Mouse (Mus musculus) lung, embryonic 15.5 days (tissue): ENCODE results near the gene Map3k20. TPM values are rescaled to one million over a fixed set of nuclear protein-coding genes. Genes with fewer than 3 reads are reported as not detected.

Experiments used
- ATAC-seq: fragments of 200-750 bp; cut with Nextera tagmentation; 2 replicates; pipeline ENCODE4 v1.8.0; 2017; ENCODE audit warnings: moderate number of reproducible peaks, borderline replicate concordance; ENCODE audit not compliant: low FRiP score, low TSS enrichment; ENCODE audit errors: extremely low read depth
- H3K27ac ChIP-seq: fragments of 300-500 bp; sonication (generic); 2 replicates; pipeline ENCODE4 v1.5.1; 2015; ENCODE audit warnings: moderate library complexity, mild to moderate bottlenecking, inconsistent platforms
- H3K27me3 ChIP-seq: fragments of 300-500 bp; sonication (generic); 2 replicates; pipeline ENCODE4 v1.6.1; 2015; ENCODE audit warnings: inconsistent platforms
- H3K36me3 ChIP-seq: fragments of 300-500 bp; sonication (generic); 2 replicates; pipeline ENCODE4 v1.6.1; 2015; ENCODE audit warnings: inconsistent platforms
- H3K4me1 ChIP-seq: fragments of 300-500 bp; sonication (generic); 2 replicates; pipeline ENCODE4 v1.6.1; 2015; ENCODE audit warnings: inconsistent platforms
- H3K4me2 ChIP-seq: fragments of 300-500 bp; sonication (generic); 2 replicates; pipeline ENCODE4 v1.6.1; 2015; ENCODE audit warnings: inconsistent platforms, mild to moderate bottlenecking, moderate library complexity
- H3K4me3 ChIP-seq: fragments of 300-500 bp; sonication (generic); 2 replicates; pipeline ENCODE4 v1.5.1; 2015; ENCODE audit warnings: mild to moderate bottlenecking, inconsistent platforms
- H3K9ac ChIP-seq: fragments of 300-500 bp; sonication (generic); 2 replicates; pipeline ENCODE4 v1.6.1; 2015; ENCODE audit warnings: inconsistent platforms
- H3K9me3 ChIP-seq: fragments of 300-500 bp; sonication (generic); 2 replicates; pipeline ENCODE4 v1.6.1; 2016; ENCODE audit warnings: inconsistent platforms
- WGBS: fragments of 180-500 bp; shearing (Covaris S2); methylation state at CpG from one replicate; pipeline ENCODE4 v1.1.7; 2015; 5-methylcytosine and 5-hydroxymethylcytosine counted together
- polyA plus RNA-seq: library from polyadenylated mRNA; unstranded; fragments of >200 nt; fragmentation: Nextera tagmentation; extraction: Ambion mirVana; gene quantifications from 2 replicates; pipeline ENCODE4 v1.2.1, GENCODE M21; 2015

Gene Map3k20
- polyA plus RNA-seq, 1 experiment from 2014 or later = 30.2 TPM

GRCm38 (mm10) chr2:72412266-72412665 is 126.8 kb downstream of the Map3k20 start:
- WGBS = 87% methylated on average over 4 of the region's 4 CpGs
- no peak overlapping the region for H3K4me2 ChIP-seq

GRCm38 (mm10) chr2:72415416-72415815 is 130.0 kb downstream of the Map3k20 start:
- Histone ChIP-seq H3K4me1 (peaks cover 11% of the 10 kb centered on the region), H3K9ac (no peak overlapping the region), H3K4me3 (no peak overlapping the region), H3K27ac (no peak overlapping the region), H3K4me2 (no peak overlapping the region), H3K9me3 (no peaks in the 10 kb centered on the region), H3K27me3 (no peaks in the 10 kb centered on the region), H3K36me3 (peaks cover 10% of the 10 kb centered on the region; the same call in 1 of the 2 replicates)
- WGBS = 78% methylated on average over 5 of the region's 5 CpGs
- ATAC-seq = no peak

More at GRCm38 (mm10) chr2:72412266-72412665, 126.8 kb downstream of the Map3k20 start:
- Histone ChIP-seq H3K36me3 (no peaks in the 10 kb centered on the region), H3K9me3 (no peaks in the 10 kb centered on the region), H3K4me3 (no peak overlapping the region), H3K27me3 (no peaks in the 10 kb centered on the region), H3K9ac (no peak overlapping the region), H3K27ac (no peak overlapping the region), H3K4me1 (peaks cover 13% of the 10 kb centered on the region)
- ATAC-seq = no peak

- H3K4me2 ChIP-seq = no peak overlapping the region
- 32% methylated on average over 14 of the region's 14 CpGs for WGBS
- H3K4me1 ChIP-seq = peaks cover 11% of the 10 kb centered on the region
- ATAC-seq = no peak
- peak overlapping the region; percentile 41; the same call in 1 of the 2 replicates for H3K27ac ChIP-seq
- no peak overlapping the region for H3K9ac ChIP-seq
- H3K9me3 ChIP-seq = no peaks in the 10 kb centered on the region
- H3K4me3 ChIP-seq = no peak overlapping the region
- H3K36me3 ChIP-seq = peaks cover 10% of the 10 kb centered on the region; the same call in 1 of the 2 replicates
- H3K27me3 ChIP-seq = no peaks in the 10 kb centered on the region
These were observed 131.0 kb downstream of the Map3k20 start for GRCm38 (mm10) chr2:72416095-72417080.

- Histone ChIP-seq H3K27me3 (no peaks in the 10 kb centered on the region), H3K4me1 (peaks cover 11% of the 10 kb centered on the region), H3K36me3 (peaks cover 15% of the 10 kb centered on the region; the same call in 1 of the 2 replicates), H3K9me3 (no peaks in the 10 kb centered on the region), H3K27ac (no peak overlapping the region), H3K4me3 (no peak overlapping the region), H3K4me2 (no peak overlapping the region), H3K9ac (no peak overlapping the region)
- no peak for ATAC-seq
- 69% methylated on average over 5 of the region's 5 CpGs for WGBS
These were observed 135.1 kb downstream of the Map3k20 start for GRCm38 (mm10) chr2:72420561-72420960.

DNA sequence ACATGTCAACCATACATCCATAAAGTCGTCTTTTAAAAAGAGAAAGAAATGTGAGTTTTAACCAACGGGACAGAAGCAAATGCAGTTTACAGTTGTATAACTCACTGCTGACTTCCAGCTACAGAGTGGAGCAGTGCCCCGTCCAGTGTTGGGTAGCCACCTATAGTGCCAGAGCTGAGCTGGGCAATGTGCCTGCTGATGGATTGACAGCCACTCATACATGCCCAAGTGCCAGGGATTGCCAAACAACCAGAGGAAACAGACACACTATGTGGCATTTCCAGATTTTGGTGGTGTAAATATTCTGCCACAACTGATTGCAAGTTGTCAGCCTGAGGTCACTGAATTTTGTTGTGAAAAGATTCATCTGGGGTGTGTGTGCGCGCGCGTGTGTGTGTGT is 139.2 kb downstream of the Map3k20 start:
- no peaks in the 10 kb centered on the region for H3K9me3 ChIP-seq
- H3K9ac ChIP-seq = no peak overlapping the region
- H3K36me3 ChIP-seq = peaks cover 5% of the 10 kb centered on the region; the same call in 1 of the 2 replicates
- ATAC-seq = no peak; the same call in 1 of the 2 replicates
- no peak overlapping the region for H3K4me2 ChIP-seq
- 81% methylated on average over 7 of the region's 7 CpGs for WGBS
- H3K27me3 ChIP-seq = no peaks in the 10 kb centered on the region
- no peak overlapping the region for H3K27ac ChIP-seq
- no peaks in the 10 kb centered on the region for H3K4me1 ChIP-seq
- H3K4me3 ChIP-seq = no peak overlapping the region

- H3K4me3 ChIP-seq = no peak overlapping the region
- no peak for ATAC-seq
- H3K27me3 ChIP-seq = no peaks in the 10 kb centered on the region
- no peak overlapping the region for H3K9ac ChIP-seq
- H3K4me2 ChIP-seq = no peak overlapping the region
- H3K4me1 ChIP-seq = no peaks in the 10 kb centered on the region
- H3K27ac ChIP-seq = no peak overlapping the region
- 38% methylated on average over 8 of the region's 8 CpGs for WGBS
- H3K9me3 ChIP-seq = no peaks in the 10 kb centered on the region
- peaks cover 4% of the 10 kb centered on the region; the same call in 1 of the 2 replicates for H3K36me3 ChIP-seq
These were observed 141.3 kb downstream of the Map3k20 start for GRCm38 (mm10) chr2:72426776-72427175.

- Histone ChIP-seq H3K36me3 (no peaks in the 10 kb centered on the region), H3K9ac (no peak overlapping the region), H3K9me3 (no peaks in the 10 kb centered on the region), H3K27ac (no peak overlapping the region), H3K4me2 (no peak overlapping the region), H3K4me3 (no peak overlapping the region), H3K27me3 (no peaks in the 10 kb centered on the region), H3K4me1 (no peaks in the 10 kb centered on the region)
- 72% methylated on average over 11 of the region's 11 CpGs for WGBS
- ATAC-seq = no peak
These were observed 141.9 kb downstream of the Map3k20 start for GRCm38 (mm10) chr2:72427288-72427687.

- Histone ChIP-seq H3K36me3 (peaks cover 13% of the 10 kb centered on the region), H3K4me1 (no peaks in the 10 kb centered on the region), H3K4me3 (no peak overlapping the region), H3K27me3 (no peaks in the 10 kb centered on the region), H3K9ac (no peak overlapping the region), H3K9me3 (no peaks in the 10 kb centered on the region), H3K4me2 (no peak overlapping the region), H3K27ac (no peak overlapping the region)
- WGBS = 75% methylated on average over 8 of the region's 8 CpGs
- ATAC-seq = no peak
These were observed 153.6 kb downstream of the Map3k20 start for GRCm38 (mm10) chr2:72438941-72439533.

DNA sequence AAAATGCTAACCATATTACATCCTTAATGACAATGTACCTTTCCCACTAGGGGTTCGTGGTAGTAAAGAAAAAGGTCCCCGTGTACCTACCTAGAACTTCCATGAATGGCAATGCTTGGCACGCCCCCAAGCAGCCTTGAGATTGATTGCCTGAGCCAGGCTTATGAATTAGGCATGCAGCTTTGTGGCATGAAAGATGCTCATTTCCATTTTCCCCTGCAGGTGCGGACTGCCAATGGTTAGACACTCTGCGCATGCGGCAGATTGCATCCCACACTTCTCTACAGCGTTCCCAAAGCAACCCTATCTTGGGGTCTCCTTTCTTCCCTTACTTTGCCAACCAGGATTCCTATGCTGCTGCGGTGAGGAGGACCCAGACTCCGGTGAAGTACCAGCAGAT is 155.6 kb downstream of the Map3k20 start:
- Histone ChIP-seq H3K9ac (no peak overlapping the region), H3K4me2 (no peak overlapping the region), H3K27ac (no peak overlapping the region), H3K9me3 (no peaks in the 10 kb centered on the region), H3K27me3 (no peaks in the 10 kb centered on the region), H3K36me3 (peaks cover 11% of the 10 kb centered on the region), H3K4me1 (no peaks in the 10 kb centered on the region), H3K4me3 (no peak overlapping the region)
- ATAC-seq = no peak
- 95% methylated on average over 9 of the region's 9 CpGs for WGBS

GRCm38 (mm10) chr2:72442825-72443224 is 157.4 kb downstream of the Map3k20 start:
- H3K4me2 ChIP-seq = no peak overlapping the region
- no peaks in the 10 kb centered on the region for H3K27me3 ChIP-seq
- no peak overlapping the region for H3K9ac ChIP-seq
- WGBS = 91% methylated on average over 6 of the region's 6 CpGs
- H3K9me3 ChIP-seq = no peaks in the 10 kb centered on the region
- ATAC-seq = no peak
- H3K4me1 ChIP-seq = no peaks in the 10 kb centered on the region
- peaks cover 11% of the 10 kb centered on the region for H3K36me3 ChIP-seq
- H3K27ac ChIP-seq = no peak overlapping the region
- H3K4me3 ChIP-seq = no peak overlapping the region

DNA sequence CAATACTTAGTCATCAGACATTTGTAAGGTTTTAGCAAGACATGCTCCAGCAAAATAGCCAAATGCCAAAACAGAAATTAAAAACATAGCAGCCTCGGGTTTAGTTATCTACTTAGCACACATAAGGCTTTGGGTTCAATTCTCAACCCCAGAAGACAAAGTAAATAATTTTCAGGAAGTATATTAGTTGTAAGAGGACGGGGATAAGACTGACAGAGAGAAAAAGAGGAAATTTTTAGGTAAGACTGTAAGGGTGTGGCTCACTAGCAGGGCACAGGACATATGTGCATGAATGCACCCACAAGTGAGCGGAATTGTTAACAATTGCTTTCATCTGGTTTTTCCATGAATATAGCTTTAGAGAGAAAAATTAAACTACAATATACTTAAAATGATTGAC is 158.5 kb downstream of the Map3k20 start:
- H3K4me3 ChIP-seq = no peak overlapping the region
- H3K36me3 ChIP-seq = peaks cover 7% of the 10 kb centered on the region; the same call in 1 of the 2 replicates
- no peaks in the 10 kb centered on the region for H3K4me1 ChIP-seq
- H3K9me3 ChIP-seq = no peaks in the 10 kb centered on the region
- no peak for ATAC-seq
- H3K9ac ChIP-seq = no peak overlapping the region
- H3K4me2 ChIP-seq = no peak overlapping the region
- H3K27me3 ChIP-seq = no peaks in the 10 kb centered on the region
- H3K27ac ChIP-seq = no peak overlapping the region
- WGBS = 73% methylated on average over 3 of the region's 3 CpGs

DNA sequence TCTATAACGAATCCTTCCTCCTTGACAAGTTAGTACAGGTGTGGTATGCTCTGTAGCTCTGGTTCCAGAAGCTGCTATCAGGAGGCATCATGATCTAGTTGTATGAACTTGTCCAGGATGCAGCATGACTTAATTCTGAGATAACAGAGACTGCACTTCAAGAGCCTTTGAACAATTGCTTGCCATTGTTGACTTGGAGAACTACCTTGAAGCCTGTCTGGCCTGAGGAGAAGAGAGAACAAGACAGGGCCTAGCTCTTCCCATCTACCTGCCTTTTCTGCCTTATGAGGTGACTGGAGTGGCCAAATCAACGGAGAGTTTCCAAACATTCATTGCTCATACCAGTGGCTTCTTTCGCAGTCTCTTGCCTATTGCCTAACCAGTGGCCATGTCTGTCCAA is 160.7 kb downstream of the Map3k20 start:
- Histone ChIP-seq H3K4me2 (no peak overlapping the region), H3K9ac (no peak overlapping the region), H3K4me1 (no peaks in the 10 kb centered on the region), H3K27me3 (no peaks in the 10 kb centered on the region), H3K27ac (no peak overlapping the region), H3K36me3 (peaks cover 4% of the 10 kb centered on the region; the same call in 1 of the 2 replicates), H3K9me3 (no peaks in the 10 kb centered on the region), H3K4me3 (no peak overlapping the region)
- WGBS = 83% methylated on average over 3 of the region's 3 CpGs
- ATAC-seq = no peak
